Mouse (Mus musculus) T-cell, adult 2 months (primary cell): ENCODE results near the gene 2610044O15Rik8.

Source experiments
- DNase-seq: peaks from one replicate; pipeline ENCODE4 v3.0.0; 2022; ENCODE audit warnings: low spot score

Gene 2610044O15Rik8

DNA sequence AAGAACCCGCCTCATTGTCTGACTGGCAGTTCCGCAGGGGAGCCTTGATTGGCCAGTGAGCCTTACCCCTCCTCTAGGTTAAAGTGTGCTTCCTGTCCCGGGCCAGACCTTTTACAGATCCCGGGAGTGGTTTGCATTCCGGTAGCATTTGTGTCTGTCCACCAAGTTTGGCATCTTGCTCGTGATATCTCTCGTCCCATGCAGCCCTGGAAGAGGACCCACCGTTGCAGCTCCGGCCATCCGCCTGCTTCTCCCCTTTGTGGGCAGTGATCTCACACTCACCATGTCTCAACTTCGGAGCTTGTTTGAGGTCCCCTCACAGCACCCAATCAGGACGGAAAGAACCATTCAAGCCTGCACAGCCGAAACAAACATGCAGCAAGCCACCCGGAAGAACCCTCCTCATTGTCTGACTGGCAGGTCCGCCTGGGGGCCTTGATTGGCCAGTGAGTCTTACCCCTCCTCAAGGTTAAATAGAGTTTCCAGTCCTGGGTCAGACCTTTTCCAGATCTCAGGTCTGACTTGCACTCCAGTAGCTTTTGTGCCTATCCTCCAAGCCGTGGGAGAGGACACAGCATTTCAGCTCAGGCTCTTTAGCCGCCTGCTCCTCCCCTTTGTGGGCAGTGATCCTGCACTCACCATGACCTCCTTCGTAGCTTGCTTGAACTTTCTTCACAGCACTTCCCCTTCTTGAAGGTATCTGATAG is at the start of gene 2610044O15Rik8:
Gene 2610044O15Rik8 (minus strand): TSS at position 380 of the 707 bp plus-strand sequence.
- DNase-seq: peak; percentile 88

DNA sequence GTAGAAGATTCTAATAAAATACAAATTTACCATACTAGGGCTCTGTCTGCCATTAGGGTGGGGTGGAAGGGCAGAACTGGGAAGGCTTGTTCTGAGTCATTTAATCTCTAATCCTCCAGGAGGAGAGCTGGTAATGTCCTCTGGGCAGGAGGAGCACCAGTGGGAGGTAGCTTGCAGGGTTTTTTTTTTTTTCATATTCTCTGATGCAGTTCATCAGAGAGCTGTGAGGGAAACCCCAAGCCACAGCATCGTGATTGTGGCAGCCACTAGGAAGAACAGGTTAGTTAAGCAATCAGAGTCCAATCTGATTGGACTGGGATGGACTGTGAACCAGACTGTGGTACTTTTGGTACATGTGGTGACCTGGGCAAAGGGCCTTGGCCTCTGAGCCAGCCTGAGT is 31.7 kb upstream of the 2610044O15Rik8 start:
- DNase-seq: peak; percentile 5

DNA sequence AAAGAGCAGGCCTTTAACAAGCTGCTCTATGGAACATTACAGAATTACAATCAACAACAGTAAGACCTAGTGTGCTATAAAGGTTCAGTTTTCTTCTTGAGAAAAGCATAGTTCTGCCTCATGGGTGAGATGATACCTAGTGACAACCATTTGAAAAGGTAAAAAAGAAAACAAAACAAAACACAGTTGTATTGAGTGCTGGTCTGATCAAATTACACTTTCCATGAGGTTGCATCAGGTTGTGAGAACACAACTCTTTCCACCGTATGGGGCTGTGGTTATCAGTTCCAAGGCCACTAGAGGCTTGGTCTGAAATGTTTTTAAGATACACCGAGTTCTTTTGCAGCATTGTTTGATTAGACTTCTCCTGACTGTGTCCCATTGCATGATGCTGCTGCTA is 30.1 kb upstream of the 2610044O15Rik8 start:
- no peak for DNase-seq

DNA sequence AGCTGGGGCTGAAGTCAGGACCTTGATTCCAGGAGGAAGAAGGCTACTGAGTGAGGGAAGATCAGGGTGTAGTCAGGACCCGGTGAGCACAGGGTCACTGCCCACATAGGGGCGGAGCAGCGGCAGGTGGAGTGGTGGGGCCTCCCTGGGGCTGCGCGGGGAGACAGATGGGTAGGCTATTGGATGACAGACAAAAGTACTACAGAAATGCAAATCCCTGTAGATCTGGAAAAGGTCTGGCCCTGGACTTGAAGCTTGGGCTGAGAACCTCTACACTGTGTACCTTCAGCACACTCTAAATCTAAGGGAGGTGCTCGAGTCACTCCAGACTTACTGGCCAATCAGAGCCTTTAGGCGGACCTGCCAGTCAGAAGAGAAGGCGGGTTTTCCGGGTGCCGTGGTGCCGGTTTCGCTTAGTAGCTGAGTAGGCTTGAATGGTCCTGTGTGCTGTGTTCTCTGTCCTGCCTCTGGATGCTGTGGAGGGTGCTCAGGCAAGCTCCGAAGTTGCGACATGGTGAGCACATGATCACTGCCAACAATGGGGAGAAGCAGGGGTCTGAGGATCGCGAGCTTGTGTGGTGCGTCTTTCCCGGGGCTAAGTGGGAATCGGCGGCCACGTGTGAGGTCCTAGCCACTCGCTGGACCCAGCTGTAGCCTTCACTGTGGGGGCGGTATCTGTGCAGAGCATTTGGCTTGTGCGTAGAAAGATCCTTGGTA is 29.2 kb upstream of the 2610044O15Rik8 start:
- DNase-seq: peak; percentile 82

DNA sequence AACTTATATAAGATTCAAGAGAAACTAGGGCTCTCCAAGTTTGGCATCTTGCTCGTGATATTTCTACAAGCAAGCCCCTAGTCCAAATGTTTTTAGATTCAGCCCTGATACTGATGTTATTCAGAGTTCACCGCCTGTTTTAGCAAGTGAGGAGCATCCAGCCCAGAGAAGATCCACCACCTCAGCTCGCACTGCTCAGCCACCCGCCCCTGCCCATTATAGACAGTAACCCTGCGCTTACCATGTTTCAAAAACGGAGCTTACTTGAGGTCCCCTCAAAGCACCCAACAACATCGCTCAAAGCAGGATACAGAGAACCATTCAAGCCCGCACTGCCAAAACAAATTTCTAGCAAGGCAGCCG is 561 bp downstream of the 2610044O15Rik8 start:
- no peak for DNase-seq
